Mouse (Mus musculus) liver, embryonic 11.5 days (tissue): ENCODE measurements at regions not wholly inside any gene's neighbourhood (a gene's known extent, or its start where the extent isn't known, plus 50 kb on each side); places are given as distances from the start of the nearest gene placed in this dataset.

Experiments used
- ATAC-seq: fragments of 200-750 bp; cut with Nextera tagmentation; replicated peaks from 2 replicates; pipeline ENCODE4 v1.8.0; 2017; ENCODE audit warnings: moderate number of reproducible peaks, mild to moderate bottlenecking, moderate TSS enrichment, moderate library complexity; ENCODE audit not compliant: low FRiP score
- DNase-seq: peaks from one replicate; pipeline ENCODE4 v3.0.0-alpha.2; 2017; ENCODE audit warnings: low spot score
- H3K27ac ChIP-seq: fragments of 300-500 bp; sonication (generic); 2 replicates; pipeline ENCODE4 v1.5.1; 2014; ENCODE audit warnings: mild to moderate bottlenecking, low read depth, low read length, control low read depth
- H3K27me3 ChIP-seq: fragments of 300-500 bp; sonication (generic); replicated peaks from 2 replicates; pipeline ENCODE4 v1.6.1; 2014; ENCODE audit warnings: low read length, mixed read lengths; ENCODE audit not compliant: control insufficient read depth, insufficient read depth
- H3K36me3 ChIP-seq: fragments of 300-500 bp; sonication (generic); 2 replicates; pipeline ENCODE4 v1.6.1; 2014; ENCODE audit warnings: mild to moderate bottlenecking, low read length, moderate library complexity, mixed read lengths; ENCODE audit not compliant: control insufficient read depth, insufficient read depth
- H3K4me1 ChIP-seq: fragments of 300-500 bp; sonication (generic); replicated peaks from 2 replicates; pipeline ENCODE4 v1.6.1; 2014; ENCODE audit warnings: low read length, mixed read lengths; ENCODE audit not compliant: control insufficient read depth, insufficient read depth
- H3K4me2 ChIP-seq: fragments of 300-500 bp; sonication (generic); 2 replicates; pipeline ENCODE4 v1.6.1; 2014; ENCODE audit warnings: mild to moderate bottlenecking, control low read depth, moderate library complexity
- H3K4me3 ChIP-seq: fragments of 300-500 bp; sonication (generic); 2 replicates; pipeline ENCODE4 v1.5.1; 2014; ENCODE audit warnings: low read depth, low read length, control low read depth
- H3K9ac ChIP-seq: fragments of 300-500 bp; sonication (generic); 2 replicates; pipeline ENCODE4 v1.6.1; 2014; ENCODE audit warnings: low read depth, low read length, control low read depth
- H3K9me3 ChIP-seq: fragments of 300-500 bp; sonication (generic); 2 replicates; pipeline ENCODE4 v1.6.1; 2016; ENCODE audit warnings: low read length, inconsistent platforms, mixed read lengths; ENCODE audit not compliant: control insufficient read depth
- WGBS: fragments of 180-500 bp; shearing (Covaris S2); extraction: QIAGEN DNeasy Blood & Tissue Kit; methylation state at CpG from one replicate; pipeline ENCODE4 v1.1.7; 2014; 5-methylcytosine and 5-hydroxymethylcytosine counted together

- H3K4me1 ChIP-seq, result no peaks in the 10 kb centered on the region
- no peaks in the 10 kb centered on the region for H3K9me3 ChIP-seq
- H3K9ac ChIP-seq, result no peak overlapping the region
- H3K4me3 ChIP-seq, result no peak overlapping the region
- ATAC-seq (no peak), DNase-seq (no peak)
- WGBS, result 28% methylated on average over 6 of the region's 6 CpGs
- H3K36me3 ChIP-seq, result no peaks in the 10 kb centered on the region
- H3K27ac ChIP-seq, result no peak overlapping the region
- no peaks in the 10 kb centered on the region for H3K27me3 ChIP-seq
- no peak overlapping the region for H3K4me2 ChIP-seq
Observed at GRCm38 (mm10) chr16:5483337-5483736, 227.6 kb upstream of the Eef2kmt start.

DNA sequence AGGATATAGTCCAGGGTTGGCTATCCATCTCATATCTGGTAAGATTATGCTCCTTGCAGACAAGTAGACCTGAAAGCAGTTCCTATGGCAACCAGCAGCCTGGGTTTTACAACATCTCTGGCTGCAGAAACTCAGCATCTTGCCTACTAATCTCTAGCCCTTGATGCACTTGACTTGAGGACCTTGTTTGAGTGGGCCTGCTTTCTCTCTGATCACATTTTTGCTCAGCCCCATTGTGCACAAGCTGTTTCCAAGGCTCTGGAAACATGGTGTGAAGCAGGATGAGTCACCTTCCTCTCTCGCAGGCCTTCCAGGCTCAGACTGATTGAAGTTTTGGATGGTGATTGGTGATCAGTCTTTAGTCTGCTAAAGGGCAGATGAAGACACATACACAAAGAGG is 224.4 kb upstream of the Eef2kmt start:
- no peaks in the 10 kb centered on the region for H3K36me3 ChIP-seq
- no peak overlapping the region for H3K4me2 ChIP-seq
- H3K4me3 ChIP-seq, result no peak overlapping the region
- no peaks in the 10 kb centered on the region for H3K27me3 ChIP-seq
- 59% methylated on average over 1 of the region's 1 CpGs for WGBS
- H3K9ac ChIP-seq, result no peak overlapping the region
- H3K27ac ChIP-seq, result no peak overlapping the region
- ATAC-seq (no peak), DNase-seq (no peak)
- no peaks in the 10 kb centered on the region for H3K9me3 ChIP-seq
- H3K4me1 ChIP-seq, result no peaks in the 10 kb centered on the region

GRCm38 (mm10) chr16:5478970-5479369 is 223.2 kb upstream of the Eef2kmt start:
- Histone ChIP-seq H3K27me3 (no peaks in the 10 kb centered on the region), H3K36me3 (no peaks in the 10 kb centered on the region), H3K4me3 (no peak overlapping the region), H3K4me2 (no peak overlapping the region), H3K9ac (no peak overlapping the region), H3K9me3 (no peaks in the 10 kb centered on the region), H3K4me1 (no peaks in the 10 kb centered on the region), H3K27ac (no peak overlapping the region)
- no peak for ATAC-seq
- DNase-seq, result no peak

DNA sequence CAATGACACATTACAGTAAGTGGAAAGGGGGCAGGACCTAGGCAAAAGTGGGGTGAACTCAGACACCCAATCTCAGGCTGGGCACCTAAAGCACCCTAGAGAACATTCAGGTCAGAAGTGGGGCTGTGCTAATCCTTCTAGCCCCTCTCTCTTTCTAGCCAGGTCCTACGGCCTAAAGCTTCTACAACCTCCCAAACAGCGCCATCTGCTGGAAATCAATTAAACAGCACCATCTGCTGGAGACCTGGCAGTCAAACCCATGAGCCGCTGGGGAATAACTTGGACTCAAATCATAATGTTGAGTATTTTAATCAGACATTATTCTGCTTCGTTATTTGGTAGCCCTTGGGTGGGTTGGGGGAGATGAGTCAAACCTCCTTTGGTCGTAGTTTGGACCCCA is 215.5 kb upstream of the Eef2kmt start:
- Histone ChIP-seq H3K36me3 (no peaks in the 10 kb centered on the region), H3K9ac (no peak overlapping the region), H3K27ac (no peak overlapping the region), H3K27me3 (no peaks in the 10 kb centered on the region), H3K9me3 (no peaks in the 10 kb centered on the region), H3K4me3 (no peak overlapping the region), H3K4me1 (no peaks in the 10 kb centered on the region), H3K4me2 (no peak overlapping the region)
- no peak for ATAC-seq
- WGBS, result 23% methylated on average over 5 of the region's 5 CpGs
- no peak for DNase-seq

DNA sequence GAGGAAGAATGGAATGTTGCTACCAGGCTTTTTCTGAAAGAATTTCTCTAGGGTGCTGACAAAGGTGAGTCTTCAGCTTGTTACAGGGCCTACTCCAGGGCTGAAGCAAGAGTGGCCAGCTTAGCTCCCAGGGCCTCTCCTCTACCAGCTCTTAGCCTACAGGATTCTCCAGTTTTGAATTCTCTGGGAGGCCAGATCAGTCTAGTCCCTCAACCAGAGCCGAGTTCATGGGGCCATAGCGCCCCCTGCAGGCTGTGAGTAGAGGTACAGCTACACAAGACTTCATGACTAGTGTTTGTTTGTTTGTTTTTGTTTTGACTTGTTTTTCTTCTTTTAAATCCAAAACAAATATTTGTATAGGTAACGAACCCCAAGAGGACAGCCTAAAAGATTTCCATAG is 211.8 kb upstream of the Eef2kmt start:
- H3K4me2 ChIP-seq, result no peak overlapping the region
- no peak overlapping the region for H3K9ac ChIP-seq
- H3K4me3 ChIP-seq, result no peak overlapping the region
- no peak overlapping the region for H3K27ac ChIP-seq
- WGBS, result 3% methylated on average over 3 of the region's 3 CpGs
- DNase-seq, result no peak
- no peaks in the 10 kb centered on the region for H3K4me1 ChIP-seq
- no peaks in the 10 kb centered on the region for H3K27me3 ChIP-seq
- H3K36me3 ChIP-seq, result no peaks in the 10 kb centered on the region
- H3K9me3 ChIP-seq, result no peaks in the 10 kb centered on the region
- ATAC-seq, result no peak

DNA sequence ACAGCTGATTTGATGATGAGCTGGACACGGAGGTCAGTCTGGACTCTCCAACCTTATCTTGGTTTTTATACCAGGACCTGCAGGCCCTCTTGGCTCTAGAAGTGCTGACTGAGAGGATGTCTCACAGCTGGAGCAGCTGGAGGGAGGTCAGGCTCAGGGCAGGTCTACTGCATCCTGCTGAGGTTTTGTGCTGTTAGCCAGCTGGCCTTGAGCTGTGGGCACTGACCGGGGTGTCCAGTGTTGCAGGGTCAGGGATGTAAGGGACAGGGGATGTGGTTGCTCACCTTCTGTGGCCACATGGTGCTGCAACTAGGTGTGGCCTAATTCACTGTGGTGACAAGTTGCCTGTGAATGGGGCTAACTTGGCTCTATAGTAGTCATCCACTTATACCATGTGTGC is 211.0 kb upstream of the Eef2kmt start:
- H3K4me1 ChIP-seq, result no peaks in the 10 kb centered on the region
- WGBS, result 55% methylated on average over 2 of the region's 2 CpGs
- H3K36me3 ChIP-seq, result no peaks in the 10 kb centered on the region
- DNase-seq, result no peak
- no peak overlapping the region for H3K9ac ChIP-seq
- no peak overlapping the region for H3K4me3 ChIP-seq
- no peak; the same call in 1 of the 2 replicates for ATAC-seq
- no peaks in the 10 kb centered on the region for H3K9me3 ChIP-seq
- no peaks in the 10 kb centered on the region for H3K27me3 ChIP-seq
- no peak overlapping the region for H3K4me2 ChIP-seq
- H3K27ac ChIP-seq, result no peak overlapping the region

DNA sequence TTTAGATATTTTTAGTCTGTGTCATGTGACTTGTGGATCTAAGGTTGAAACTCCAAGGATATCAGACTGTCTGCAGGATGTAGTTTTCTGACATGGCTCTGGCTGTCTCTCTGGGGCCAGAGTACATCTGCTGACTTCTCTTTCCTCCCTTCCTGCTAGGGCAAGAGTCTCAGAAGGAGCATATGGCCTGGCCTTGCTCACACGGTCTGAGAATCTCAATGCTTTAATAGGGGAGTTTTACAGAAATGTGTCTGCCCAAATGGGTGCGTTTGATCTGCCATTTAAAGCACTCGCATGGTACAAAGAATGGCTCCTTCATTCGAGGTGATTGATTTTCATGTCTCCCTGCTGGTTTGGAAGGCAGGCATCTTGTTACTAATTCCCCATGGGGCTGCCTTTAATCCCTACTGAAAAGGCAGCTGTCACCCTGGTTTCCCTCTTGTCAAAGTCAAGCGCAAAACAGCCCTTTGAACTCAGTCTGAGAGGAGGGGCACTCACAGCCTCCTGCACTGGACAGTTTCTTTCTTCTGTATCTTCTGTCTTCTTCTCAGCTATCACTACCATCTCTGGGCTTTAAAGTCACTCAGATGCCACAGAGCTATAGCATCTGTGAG is 199.7 kb upstream of the Eef2kmt start:
- Histone ChIP-seq H3K27ac (no peak overlapping the region), H3K9ac (no peak overlapping the region), H3K27me3 (no peaks in the 10 kb centered on the region), H3K4me1 (no peaks in the 10 kb centered on the region), H3K36me3 (no peaks in the 10 kb centered on the region), H3K9me3 (no peaks in the 10 kb centered on the region), H3K4me2 (no peak overlapping the region), H3K4me3 (no peak overlapping the region)
- 30% methylated on average over 5 of the region's 5 CpGs for WGBS
- ATAC-seq, result no peak
- DNase-seq, result no peak

GRCm38 (mm10) chr16:5454243-5454642 is 198.5 kb upstream of the Eef2kmt start:
- Histone ChIP-seq H3K27me3 (no peaks in the 10 kb centered on the region), H3K4me2 (no peak overlapping the region), H3K4me1 (no peaks in the 10 kb centered on the region), H3K4me3 (no peak overlapping the region), H3K36me3 (no peaks in the 10 kb centered on the region), H3K9ac (no peak overlapping the region), H3K27ac (no peak overlapping the region), H3K9me3 (no peaks in the 10 kb centered on the region)
- no peak for ATAC-seq
- DNase-seq, result no peak
- WGBS, result 35% methylated on average over 6 of the region's 6 CpGs

- WGBS, result 68% methylated on average over 6 of the region's 6 CpGs
- Histone ChIP-seq H3K4me2 (no peak overlapping the region), H3K9ac (no peak overlapping the region), H3K36me3 (no peaks in the 10 kb centered on the region), H3K27me3 (no peaks in the 10 kb centered on the region), H3K4me1 (no peaks in the 10 kb centered on the region), H3K4me3 (no peak overlapping the region), H3K27ac (no peak overlapping the region), H3K9me3 (no peaks in the 10 kb centered on the region)
- ATAC-seq, result no peak
- no peak for DNase-seq
Observed at GRCm38 (mm10) chr16:5452971-5453370, 197.2 kb upstream of the Eef2kmt start.
